Mouse (Mus musculus): ENCODE measurements around the gene Tenm4. TPM values are rescaled to one million over a fixed set of nuclear protein-coding genes. Genes with fewer than 3 reads are reported as not detected.

Tenm4 gene
- total and polyA plus RNA-seq, 3 experiments = 0.03 to 0.26 (median 0.04) TPM

GRCm38 (mm10) chr7:96786262-96787044 lies 615.4 kb downstream of the Tenm4 start:
- DNase-seq (ENCODE audit: extremely low read depth) = no peak
- TF ChIP-seq TBP (conservative IDR thresholded peaks at IDR 0.05; ENCODE audit: low read depth, low read length) (no peak), MAFK (IDR thresholded peaks at IDR 0.05; ENCODE audit: insufficient replicate concordance, low read length) (no peak), POLR2AphosphoS2 (IDR thresholded peaks at IDR 0.05; ENCODE audit: low read depth, low read length) (no peak), CHD1 (IDR thresholded peaks at IDR 0.05; ENCODE audit: low read depth, low read length) (no peak), JUN (IDR thresholded peaks at IDR 0.05; ENCODE audit: insufficient read depth, low read depth, low read length) (no peak), PAX5 (IDR thresholded peaks at IDR 0.05; ENCODE audit: low read length) (no peak), CTCF (conservative IDR thresholded peaks at IDR 0.05 in 1 of 2, IDR thresholded peaks at IDR 0.05 in 1 of 2; ENCODE audit: low read depth in 2 of 2, low read length in 2 of 2) (no peak), IRF4 (IDR thresholded peaks at IDR 0.05; ENCODE audit: low read depth, low read length) (no peak), POLR2A (IDR thresholded peaks at IDR 0.05; ENCODE audit: low read depth, low read length) (no peak), NELFE (IDR thresholded peaks at IDR 0.05; ENCODE audit: low read depth, low read length) (no peak), NRF1 (IDR thresholded peaks at IDR 0.05; ENCODE audit: low read depth, low read length) (no peak), RCOR1 (conservative IDR thresholded peaks at IDR 0.05; ENCODE audit: low read depth, low read length) (no peak), TCF12 (IDR thresholded peaks at IDR 0.05; ENCODE audit: low read depth, low read length) (no peak), MYC (IDR thresholded peaks at IDR 0.05; ENCODE audit: low read depth, low read length) (no peak), E2F4 (IDR thresholded peaks at IDR 0.05; ENCODE audit: insufficient replicate concordance, low read depth, low read length) (no peak), ZKSCAN1 (IDR thresholded peaks at IDR 0.05; ENCODE audit: borderline replicate concordance, low read depth, low read length) (no peak), CHD2 (IDR thresholded peaks at IDR 0.05; ENCODE audit: low read length) (no peak), SMC3 (IDR thresholded peaks at IDR 0.05; ENCODE audit: low read depth, low read length) (no peak), USF1 (IDR thresholded peaks at IDR 0.05; ENCODE audit: low read depth, low read length) (no peak), MAZ (IDR thresholded peaks at IDR 0.05; ENCODE audit: low read depth, low read length) (no peak)
- Histone ChIP-seq H3K79me2 (replicated peaks; ENCODE audit: control insufficient read depth, extremely low read depth, insufficient read depth, poor library complexity, severe bottlenecking) (no peaks in the 10 kb centered on the region), H3K9me3 (replicated peaks; ENCODE audit: low read length) (no peaks in the 10 kb centered on the region), H3K27me3 (replicated peaks) (no peaks in the 10 kb centered on the region), H3K9ac (ENCODE audit: insufficient read depth, low read depth) (no peak overlapping the region), H3K4me3 (replicated peaks in 1 of 3; ENCODE audit: low read depth in 2 of 3, low read length in 2 of 3, poor library complexity in 1 of 3) (no peak overlapping the region), H3K4me2 (ENCODE audit: insufficient read depth, low read depth, poor library complexity, severe bottlenecking) (no peak overlapping the region), H3K36me3 (replicated peaks in 1 of 2; ENCODE audit: control insufficient read depth in 1 of 2, insufficient read depth in 1 of 2, low read length in 1 of 2) (no peaks in the 10 kb centered on the region), H3K27ac (ENCODE audit: insufficient read depth, low read depth) (no peak overlapping the region), H3K4me1 (ENCODE audit: control insufficient read depth in 1 of 2, insufficient read depth in 2 of 2) (peaks cover 0 to 30% of the 10 kb centered on the region in 2 experiments; a peak in 3 of 4 replicates)
- in situ Hi-C loops (cut with MboI; ENCODE audit: low pct_ligation_motif_present, low pct_unique_long_range_greater_than_20kb, low sequenced_read_pairs) (no loop called here), dilution Hi-C loops (cut with MboI; ENCODE audit: extremely low pct_ligation_motif_present, extremely low pct_unique_long_range_greater_than_20kb, low sequenced_read_pairs) (no loop called here)

- Histone ChIP-seq H3K4me2 (ENCODE audit: insufficient read depth, low read depth, poor library complexity, severe bottlenecking) (no peak overlapping the region), H3K4me3 (replicated peaks in 1 of 3; ENCODE audit: low read depth in 2 of 3, low read length in 2 of 3, poor library complexity in 1 of 3) (no peak overlapping the region), H3K4me1 (ENCODE audit: control insufficient read depth in 1 of 2, insufficient read depth in 2 of 2) (peaks cover 0 to 30% of the 10 kb centered on the region in 2 experiments; a peak in 3 of 4 replicates), H3K36me3 (replicated peaks in 1 of 2; ENCODE audit: control insufficient read depth in 1 of 2, insufficient read depth in 1 of 2, low read length in 1 of 2) (no peaks in the 10 kb centered on the region), H3K9ac (ENCODE audit: insufficient read depth, low read depth) (no peak overlapping the region), H3K27me3 (replicated peaks) (no peaks in the 10 kb centered on the region), H3K9me3 (replicated peaks; ENCODE audit: low read length) (no peaks in the 10 kb centered on the region), H3K27ac (ENCODE audit: insufficient read depth, low read depth) (no peak overlapping the region), H3K79me2 (replicated peaks; ENCODE audit: control insufficient read depth, extremely low read depth, insufficient read depth, poor library complexity, severe bottlenecking) (no peaks in the 10 kb centered on the region)
- in situ Hi-C loops (cut with MboI; ENCODE audit: low pct_ligation_motif_present, low pct_unique_long_range_greater_than_20kb, low sequenced_read_pairs) (no loop called here), dilution Hi-C loops (cut with MboI; ENCODE audit: extremely low pct_ligation_motif_present, extremely low pct_unique_long_range_greater_than_20kb, low sequenced_read_pairs) (no loop called here)
- TF ChIP-seq JUND (conservative IDR thresholded peaks at IDR 0.05; ENCODE audit: low read depth, low read length) = no peak
- TF ChIP-seq BHLHE40 (IDR thresholded peaks at IDR 0.05; ENCODE audit: low read depth, low read length) = no peak
- TF ChIP-seq USF1 (IDR thresholded peaks at IDR 0.05; ENCODE audit: low read depth, low read length) = no peak
- TF ChIP-seq TCF12 (IDR thresholded peaks at IDR 0.05; ENCODE audit: low read depth, low read length) = no peak
- TF ChIP-seq ZC3H11A (IDR thresholded peaks at IDR 0.05; ENCODE audit: low read depth, low read length) = no peak
- TF ChIP-seq TBP (conservative IDR thresholded peaks at IDR 0.05; ENCODE audit: low read depth, low read length) = no peak
- TF ChIP-seq ZKSCAN1 (IDR thresholded peaks at IDR 0.05; ENCODE audit: borderline replicate concordance, low read depth, low read length) = no peak
- no peak for TF ChIP-seq MYC (IDR thresholded peaks at IDR 0.05; ENCODE audit: low read depth, low read length)
- TF ChIP-seq PAX5 (IDR thresholded peaks at IDR 0.05; ENCODE audit: low read length) = no peak
- no peak for TF ChIP-seq MXI1 (IDR thresholded peaks at IDR 0.05; ENCODE audit: low read depth, low read length)
- no peak for TF ChIP-seq CHD2 (IDR thresholded peaks at IDR 0.05; ENCODE audit: low read length)
- no peak for DNase-seq (ENCODE audit: extremely low read depth)
Measured at GRCm38 (mm10) chr7:96788135-96788534, 617.1 kb downstream of the Tenm4 start.

All from CH12.LX (cell line).